Mouse (Mus musculus) bone marrow macrophage, adult 2 months (primary cell): ENCODE results near the gene Tspan32. TPM values are rescaled to one million over a fixed set of nuclear protein-coding genes. Genes with fewer than 3 reads are reported as not detected.

Experiments
- H3K27ac ChIP-seq: 2 replicates; pipeline ENCODE4 v1.5.1; 2012; ENCODE audit warnings: low read depth, low read length; ENCODE audit not compliant: insufficient read depth
- H3K4me1 ChIP-seq: 2 replicates; pipeline ENCODE4 v1.6.1; 2012; ENCODE audit warnings: low read length; ENCODE audit not compliant: control insufficient read depth, insufficient read depth
- H3K4me3 ChIP-seq: 2 replicates; pipeline ENCODE4 v1.5.1; 2012; ENCODE audit warnings: mild to moderate bottlenecking, low read length, moderate library complexity; ENCODE audit not compliant: insufficient read depth
- CTCF ChIP-seq: IDR thresholded peaks from 2 replicates; pipeline ENCODE4 v1.5.1; 2012; ENCODE audit warnings: low read depth, mild to moderate bottlenecking, low read length, moderate library complexity
- POLR2A ChIP-seq: IDR thresholded peaks from 2 replicates; pipeline ENCODE4 v1.6.1; 2012; ENCODE audit warnings: mild to moderate bottlenecking, low read depth, low read length, borderline replicate concordance
- polyA plus RNA-seq: library from polyadenylated mRNA; stranded (reverse); fragments of >200 nt; gene quantifications from 2 replicates; pipeline ENCODE4 v1.2.4, GENCODE M21; 2012; ENCODE audit not compliant: missing spikeins, insufficient read depth, insufficient read length

The Tspan32 gene
- polyA plus RNA-seq, 1 experiment, result 25.7 TPM

GRCm38 (mm10) chr7:143015755-143016423 lies 11.0 kb downstream of the Tspan32 start:
- Histone ChIP-seq H3K27ac (no peak overlapping the region), H3K4me1 (peaks cover 18% of the 10 kb centered on the region), H3K4me3 (no peak overlapping the region)
- TF ChIP-seq POLR2A (no peak), CTCF (no peak)

DNA sequence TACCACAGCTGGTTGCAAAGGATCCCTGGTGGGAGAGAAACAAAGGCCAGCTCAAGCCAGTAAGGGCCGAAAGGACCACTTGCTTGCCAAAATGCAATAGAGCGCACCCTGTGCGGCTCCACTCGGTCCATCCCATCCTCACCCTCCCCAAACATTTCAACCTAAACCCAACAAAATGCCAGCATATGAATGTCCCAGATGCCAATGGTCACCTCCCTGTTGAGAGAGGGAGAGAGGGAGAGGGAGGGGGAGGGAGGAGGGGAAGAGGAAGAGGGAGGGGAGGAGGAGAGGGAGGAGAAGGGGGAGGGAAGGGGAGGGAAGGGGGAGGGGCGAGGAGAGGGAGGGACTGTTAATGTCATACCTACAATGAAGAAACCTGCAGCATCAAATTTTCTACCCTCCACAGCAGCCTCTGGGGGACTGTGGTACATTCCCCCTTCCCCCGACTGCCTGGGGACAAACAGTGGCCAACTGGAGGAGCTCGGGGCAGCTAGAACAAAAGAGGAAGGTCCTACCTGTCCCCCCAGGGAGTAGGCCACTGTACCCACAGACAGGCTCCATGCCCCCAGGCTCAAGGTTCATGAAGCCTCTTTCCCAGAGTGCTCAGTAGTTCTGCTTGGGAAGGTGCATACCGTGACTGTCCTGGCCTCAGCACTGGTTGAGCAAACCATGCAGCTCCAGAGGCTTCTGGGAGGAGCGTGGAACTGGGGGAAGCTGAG lies 11.7 kb downstream of the Tspan32 start:
- TF ChIP-seq CTCF (no peak), POLR2A (no peak)
- Histone ChIP-seq H3K27ac (no peak overlapping the region), H3K4me3 (no peak overlapping the region), H3K4me1 (peaks cover 25% of the 10 kb centered on the region)

DNA sequence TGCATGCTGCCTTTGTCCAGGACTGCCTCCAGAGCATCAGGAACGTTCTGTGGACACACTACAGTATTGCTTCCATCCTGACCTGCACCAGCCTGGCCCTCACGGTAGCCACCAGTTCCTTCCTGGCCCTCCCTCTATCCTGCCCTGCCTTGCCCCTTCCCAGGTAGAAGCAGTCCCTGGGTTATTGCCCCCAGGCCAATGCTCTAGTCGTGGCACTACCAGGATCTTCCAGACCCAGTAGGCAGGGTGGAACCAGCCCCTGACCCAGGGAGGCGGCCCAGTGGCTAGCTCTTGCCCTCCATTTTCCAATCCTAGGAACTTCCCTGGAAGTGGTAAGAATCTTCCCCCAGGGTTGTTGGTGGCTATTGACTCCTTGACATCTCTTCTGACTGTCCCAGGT lies 12.3 kb downstream of the Tspan32 start:
- Histone ChIP-seq H3K27ac (no peak overlapping the region), H3K4me3 (no peak overlapping the region), H3K4me1 (peaks cover 31% of the 10 kb centered on the region)
- no peak for TF ChIP-seq CTCF
- no peak for TF ChIP-seq POLR2A

GRCm38 (mm10) chr7:143020040-143020439 lies 15.2 kb downstream of the Tspan32 start:
- TF ChIP-seq POLR2A (no peak), CTCF (no peak)
- Histone ChIP-seq H3K4me1 (peaks cover 35% of the 10 kb centered on the region), H3K27ac (no peak overlapping the region), H3K4me3 (no peak overlapping the region)

DNA sequence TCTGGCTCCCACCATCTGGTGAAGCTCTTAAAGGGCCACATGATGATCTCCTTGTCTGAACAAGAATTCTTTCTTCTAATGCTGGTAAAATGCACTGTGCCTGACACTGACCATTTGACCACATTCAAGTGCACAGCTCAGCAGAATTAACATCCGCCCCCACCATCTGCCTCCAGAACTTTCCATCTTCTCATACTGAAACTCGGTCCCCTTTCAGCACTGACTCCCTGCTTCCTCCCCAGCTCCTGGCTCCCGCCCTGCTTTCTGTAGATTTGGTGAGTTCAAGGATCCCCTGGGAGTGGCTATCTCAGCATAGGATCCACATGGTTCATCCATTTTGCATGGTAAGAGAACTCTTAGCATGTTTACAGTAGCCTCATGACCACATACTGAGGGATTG lies 15.9 kb downstream of the Tspan32 start:
- TF ChIP-seq CTCF, result no peak
- TF ChIP-seq POLR2A, result no peak
- H3K27ac ChIP-seq, result no peak overlapping the region
- H3K4me3 ChIP-seq, result no peak overlapping the region
- peaks cover 29% of the 10 kb centered on the region for H3K4me1 ChIP-seq

- H3K4me1 ChIP-seq, result peaks cover 28% of the 10 kb centered on the region
- no peak for TF ChIP-seq POLR2A
- TF ChIP-seq CTCF, result no peak
- H3K27ac ChIP-seq, result no peak overlapping the region
Measured at GRCm38 (mm10) chr7:143021356-143022164, 16.7 kb downstream of the Tspan32 start.

DNA sequence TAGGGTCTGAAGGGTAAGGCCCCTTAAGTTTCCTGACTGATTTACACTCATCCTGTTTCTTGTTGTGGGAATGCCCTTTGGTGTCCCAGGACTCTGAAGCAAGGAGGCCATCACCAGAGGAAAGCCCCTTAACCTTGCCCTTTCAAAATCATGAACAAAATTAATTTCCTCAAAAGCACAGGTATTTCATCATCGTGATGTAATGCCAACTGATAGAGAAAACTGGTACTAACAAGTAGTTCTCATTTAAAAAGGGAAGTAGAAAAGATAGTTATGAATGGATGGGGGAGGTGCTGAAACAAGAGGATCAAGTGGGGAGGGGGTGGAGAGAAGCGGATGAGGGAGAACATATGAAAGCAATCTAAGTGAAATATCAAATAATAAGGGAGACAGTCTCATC lies 18.7 kb downstream of the Tspan32 start:
- peaks cover 28% of the 10 kb centered on the region for H3K4me1 ChIP-seq
- no peak overlapping the region for H3K27ac ChIP-seq
- no peak for TF ChIP-seq POLR2A
- TF ChIP-seq CTCF, result no peak
- no peak overlapping the region for H3K4me3 ChIP-seq

More at GRCm38 (mm10) chr7:143021356-143022164, 16.7 kb downstream of the Tspan32 start:
- H3K4me3 ChIP-seq, result no peak overlapping the region

DNA sequence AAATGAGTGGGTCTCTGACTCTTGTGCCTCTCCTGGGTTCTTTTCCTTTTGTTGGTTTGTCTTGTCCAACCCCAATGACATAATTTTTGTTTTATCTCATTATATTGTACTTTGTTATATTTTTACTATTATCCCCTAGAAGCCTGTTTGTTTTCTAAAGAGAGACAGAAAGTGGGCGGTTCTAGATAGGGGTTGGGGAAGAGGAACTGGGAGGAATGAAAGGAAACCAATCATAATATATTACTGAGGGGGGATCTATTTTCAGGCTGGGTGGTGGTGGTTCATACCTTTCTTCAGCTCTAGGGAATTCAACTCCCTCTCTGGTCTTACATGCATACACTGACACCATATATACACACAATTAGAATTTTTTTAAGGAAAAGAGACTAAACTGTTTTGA lies 19.4 kb downstream of the Tspan32 start:
- no peak for TF ChIP-seq CTCF
- TF ChIP-seq POLR2A, result no peak
- no peak overlapping the region for H3K27ac ChIP-seq
- H3K4me3 ChIP-seq, result no peak overlapping the region
- peaks cover 28% of the 10 kb centered on the region for H3K4me1 ChIP-seq

- Histone ChIP-seq H3K4me1 (peaks cover 27% of the 10 kb centered on the region), H3K27ac (no peak overlapping the region), H3K4me3 (no peak overlapping the region)
- TF ChIP-seq POLR2A (no peak), CTCF (no peak)
Measured at GRCm38 (mm10) chr7:143025496-143025895, 20.6 kb downstream of the Tspan32 start.

- TF ChIP-seq POLR2A (no peak), CTCF (no peak)
- no peak overlapping the region for H3K27ac ChIP-seq
Measured at GRCm38 (mm10) chr7:143027196-143027595, 22.4 kb downstream of the Tspan32 start.

More at GRCm38 (mm10) chr7:143027196-143027595, 22.4 kb downstream of the Tspan32 start:
- H3K4me3 ChIP-seq, result no peak overlapping the region
- H3K4me1 ChIP-seq, result peaks cover 12% of the 10 kb centered on the region
